Mouse (Mus musculus) olfactory bulb, adult 2 months (tissue): ENCODE measurements around the gene Wdhd1. TPM values are rescaled to one million over a fixed set of nuclear protein-coding genes. Genes with fewer than 3 reads are reported as not detected.

Experiments
- H3K27ac ChIP-seq: fragments of 200-500 bp; 2 replicates; pipeline ENCODE4 v1.5.1; 2012; ENCODE audit warnings: low read depth, low read length; ENCODE audit not compliant: insufficient read depth
- H3K4me1 ChIP-seq: fragments of 200-500 bp; 2 replicates; pipeline ENCODE4 v1.6.1; 2012; ENCODE audit warnings: low read length; ENCODE audit not compliant: control insufficient read depth, insufficient read depth
- H3K4me3 ChIP-seq: fragments of 200-500 bp; 2 replicates; pipeline ENCODE4 v1.5.1; 2012; ENCODE audit warnings: mild to moderate bottlenecking, low read depth, low read length, moderate library complexity; ENCODE audit not compliant: insufficient read depth
- CTCF ChIP-seq: fragments of 200-500 bp; IDR thresholded peaks from 2 replicates; pipeline ENCODE4 v1.5.1; 2012; ENCODE audit warnings: low read depth, mild to moderate bottlenecking, low read length, moderate library complexity; ENCODE audit not compliant: insufficient read depth
- POLR2A ChIP-seq: fragments of 200-500 bp; IDR thresholded peaks from 2 replicates; pipeline ENCODE4 v1.6.1; 2012; ENCODE audit warnings: mild to moderate bottlenecking, low read depth, low read length, moderate library complexity; ENCODE audit not compliant: insufficient read depth
- WGBS: fragments of 180-500 bp; shearing (Covaris S2); methylation state at CpG from one replicate; pipeline ENCODE4 v1.1.7; 2018; 5-methylcytosine and 5-hydroxymethylcytosine counted together
- polyA plus RNA-seq: library from polyadenylated mRNA; stranded (reverse); fragments of >200 nt; gene quantifications from 2 replicates; pipeline ENCODE4 v1.2.4, GENCODE M21; 2012; ENCODE audit warnings: low replicate concordance; ENCODE audit not compliant: missing spikeins, insufficient read depth, insufficient read length

Gene Wdhd1
- polyA plus RNA-seq, 1 experiment: not detected

DNA sequence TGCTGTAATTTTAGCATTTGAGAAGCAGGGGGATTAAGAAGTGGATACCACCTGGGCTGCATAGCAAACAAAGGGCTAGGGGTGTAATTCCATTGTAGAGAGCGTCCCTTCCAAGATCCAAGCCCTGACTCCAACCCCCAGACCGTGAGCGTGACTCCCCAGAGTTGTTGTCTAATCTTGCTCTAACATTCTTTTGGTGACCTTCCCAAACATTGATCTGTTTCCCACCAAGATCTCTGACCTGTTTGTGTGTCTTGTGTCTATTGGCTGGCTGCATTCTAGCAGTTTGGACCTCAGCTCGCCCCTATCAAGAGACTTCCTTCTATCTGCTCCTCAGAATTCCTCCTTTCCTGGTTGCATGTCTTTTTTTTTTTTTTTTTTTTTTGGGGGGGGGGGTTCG is 10.4 kb upstream of the Wdhd1 start:
- no peak overlapping the region for H3K4me3 ChIP-seq
- H3K27ac ChIP-seq: no peak overlapping the region
- 91% methylated on average over 4 of the region's 5 CpGs for WGBS
- TF ChIP-seq CTCF: no peak
- no peak for TF ChIP-seq POLR2A
- H3K4me1 ChIP-seq: no peaks in the 10 kb centered on the region

DNA sequence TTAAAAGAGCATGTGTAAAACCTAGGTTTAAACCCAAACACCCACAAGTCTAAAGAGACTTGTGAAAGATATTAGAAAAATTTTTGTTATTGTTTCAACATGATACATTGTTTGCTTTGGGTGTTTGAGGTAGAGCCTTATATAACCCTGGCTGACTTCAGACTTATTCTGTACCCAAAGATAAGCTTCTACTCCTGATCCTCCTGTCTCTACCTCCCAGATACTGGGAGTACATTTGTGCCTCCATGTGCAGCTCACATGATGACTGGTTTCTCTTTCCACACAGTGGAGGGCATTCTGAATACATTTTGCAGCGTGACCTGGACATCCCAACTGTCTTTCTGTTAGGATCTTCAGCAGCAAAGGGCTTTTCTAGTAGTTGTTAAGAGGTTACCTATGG is 9.6 kb upstream of the Wdhd1 start:
- 92% methylated on average over 1 of the region's 1 CpGs for WGBS
- Histone ChIP-seq H3K27ac (no peak overlapping the region), H3K4me3 (no peak overlapping the region), H3K4me1 (no peaks in the 10 kb centered on the region)
- TF ChIP-seq POLR2A (no peak), CTCF (no peak)

DNA sequence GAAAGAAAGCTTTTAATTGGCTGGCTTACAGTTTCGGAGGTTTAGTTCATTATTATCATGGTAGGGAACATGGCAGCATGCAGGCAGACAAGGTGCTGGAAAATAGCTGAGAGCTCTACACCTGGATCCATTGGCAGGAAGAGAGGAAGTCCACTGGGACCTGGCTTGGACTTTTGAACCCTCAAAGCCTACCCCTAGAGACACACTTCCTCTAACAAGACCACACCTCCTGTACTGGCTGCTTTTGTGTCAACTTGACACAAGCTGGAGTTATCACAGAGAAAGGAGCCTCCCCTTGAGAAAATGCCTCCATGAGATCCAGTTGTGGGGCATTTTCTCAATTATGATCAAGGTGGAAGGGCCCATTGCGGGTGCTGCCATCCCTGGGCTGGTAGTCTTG is 8.6 kb upstream of the Wdhd1 start:
- Histone ChIP-seq H3K4me1 (no peaks in the 10 kb centered on the region), H3K27ac (no peak overlapping the region), H3K4me3 (no peak overlapping the region)
- TF ChIP-seq POLR2A: no peak
- no peak for TF ChIP-seq CTCF
- WGBS: 97% methylated on average over 2 of the region's 2 CpGs

DNA sequence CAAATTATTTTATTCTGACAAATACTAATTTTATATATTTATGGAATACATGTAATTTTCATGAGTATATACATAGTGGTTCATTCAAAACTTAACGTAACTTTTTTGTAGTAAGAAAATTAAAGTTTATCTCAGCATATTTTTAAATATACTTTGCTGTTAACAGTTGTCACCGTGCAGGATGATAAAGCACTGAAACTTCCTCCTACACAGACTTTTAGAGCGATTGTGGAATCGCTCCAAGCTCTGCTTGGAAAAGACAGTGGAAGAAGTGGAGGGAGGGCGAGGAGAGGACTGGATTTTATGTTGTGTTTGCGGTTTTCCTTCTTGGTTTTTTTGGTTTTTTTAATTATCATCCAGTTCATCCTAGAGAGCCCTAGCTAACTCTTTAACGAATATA is 6.9 kb upstream of the Wdhd1 start:
- Histone ChIP-seq H3K4me3 (no peak overlapping the region), H3K27ac (no peak overlapping the region), H3K4me1 (no peaks in the 10 kb centered on the region)
- TF ChIP-seq CTCF (no peak), POLR2A (no peak)
- 48% methylated on average over 7 of the region's 7 CpGs for WGBS

DNA sequence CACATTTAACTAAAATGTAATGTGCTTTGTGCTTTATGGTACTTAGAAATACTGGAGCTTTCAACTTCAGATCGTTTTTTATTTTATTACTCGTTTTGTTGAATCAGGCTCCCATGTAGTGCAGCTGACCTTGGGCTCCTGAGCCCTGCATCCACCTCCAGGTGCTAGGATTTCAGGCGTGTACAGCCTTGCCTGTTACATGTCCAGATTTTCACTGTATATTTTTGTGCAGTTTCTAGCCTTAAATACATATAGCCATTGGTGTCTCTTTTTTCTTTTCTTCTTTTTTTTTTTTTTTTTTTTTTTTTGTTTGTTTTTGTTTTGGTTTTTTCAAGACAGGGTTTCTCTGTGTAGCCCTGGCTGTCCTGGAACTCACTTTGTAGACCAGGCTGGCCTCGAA is 4.9 kb upstream of the Wdhd1 start:
- no peak for TF ChIP-seq CTCF
- TF ChIP-seq POLR2A: no peak
- Histone ChIP-seq H3K4me3 (no peak overlapping the region), H3K27ac (no peak overlapping the region), H3K4me1 (no peaks in the 10 kb centered on the region)
- 93% methylated on average over 4 of the region's 4 CpGs for WGBS

DNA sequence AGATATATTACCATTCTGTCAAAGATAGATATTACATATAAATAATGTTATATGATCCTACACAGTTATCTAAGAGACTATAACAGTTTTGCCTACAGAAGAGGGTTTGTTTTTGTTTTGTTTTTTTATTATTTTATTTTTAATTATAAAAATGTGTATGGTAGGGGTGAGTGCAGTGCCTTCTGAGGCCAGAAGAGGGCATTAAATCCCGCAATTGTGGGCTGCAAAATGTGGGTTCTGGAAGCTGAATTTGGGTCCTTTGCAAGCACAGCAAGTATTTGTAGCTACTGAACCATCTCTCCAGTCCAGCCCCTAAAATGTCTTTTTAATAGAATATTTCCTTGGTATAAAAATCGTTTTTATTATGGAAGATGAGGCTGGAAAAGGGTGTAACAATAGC is 2.4 kb upstream of the Wdhd1 start:
- no peak overlapping the region for H3K27ac ChIP-seq
- H3K4me1 ChIP-seq: no peaks in the 10 kb centered on the region; the same call in 1 of the 2 replicates
- H3K4me3 ChIP-seq: no peak overlapping the region
- whole genome bisulfite sequencing: 81% methylated on average over 2 of the region's 2 CpGs
- TF ChIP-seq POLR2A (no peak), CTCF (no peak)

DNA sequence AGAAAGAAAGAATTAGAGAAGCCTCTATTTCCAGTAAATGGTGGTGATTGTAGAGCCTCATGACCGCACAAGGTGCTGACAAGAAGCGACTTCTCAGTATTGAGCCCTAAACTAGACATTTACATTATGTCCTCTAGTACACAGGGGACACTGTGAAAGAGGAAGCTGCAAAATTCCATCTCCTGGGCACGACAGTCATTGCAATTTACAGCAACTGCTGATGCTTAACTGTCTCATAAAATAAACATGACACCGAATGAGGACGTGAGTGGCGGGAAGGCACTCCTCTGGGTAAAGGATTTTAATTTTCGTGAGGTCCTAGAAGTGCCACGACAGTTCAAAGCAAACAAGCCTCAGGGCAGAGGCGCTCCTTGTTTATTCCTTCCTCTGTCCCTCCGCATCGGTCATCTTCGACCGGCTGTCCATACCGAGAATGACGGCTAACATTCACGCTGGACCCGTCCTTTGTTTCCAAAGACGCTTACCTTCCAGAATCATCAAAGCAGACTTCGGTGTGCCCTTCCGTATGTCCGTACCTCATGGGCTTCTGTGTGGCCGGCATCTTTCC is 537 bp downstream of the Wdhd1 start:
- Histone ChIP-seq H3K4me1 (no peaks in the 10 kb centered on the region; the same call in 1 of the 2 replicates), H3K27ac (no peak overlapping the region), H3K4me3 (peak overlapping the region; percentile 67)
- TF ChIP-seq POLR2A: no peak
- TF ChIP-seq CTCF: no peak
- 3% methylated on average over 22 of the region's 22 CpGs for WGBS

DNA sequence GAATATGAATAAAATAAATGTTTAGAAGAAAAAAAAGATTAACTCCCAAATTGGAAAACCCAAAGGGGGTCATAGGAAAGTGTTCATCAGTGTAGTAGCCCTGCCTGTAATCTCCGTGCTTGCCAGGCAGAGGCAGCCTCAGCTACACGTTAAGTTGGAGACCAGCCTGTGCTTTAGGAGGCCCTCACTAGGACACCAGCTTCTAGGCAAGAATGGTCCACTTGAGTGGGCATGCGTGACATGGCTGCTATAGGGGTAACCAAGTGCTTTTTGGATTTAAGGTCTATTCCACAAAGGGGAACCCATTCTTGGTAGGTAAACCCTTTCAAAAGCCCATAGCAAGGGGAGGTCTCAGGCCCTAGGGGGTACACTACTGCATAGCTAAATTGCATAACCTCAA is 1.2 kb downstream of the Wdhd1 start:
- 27% methylated on average over 3 of the region's 3 CpGs for WGBS

DNA sequence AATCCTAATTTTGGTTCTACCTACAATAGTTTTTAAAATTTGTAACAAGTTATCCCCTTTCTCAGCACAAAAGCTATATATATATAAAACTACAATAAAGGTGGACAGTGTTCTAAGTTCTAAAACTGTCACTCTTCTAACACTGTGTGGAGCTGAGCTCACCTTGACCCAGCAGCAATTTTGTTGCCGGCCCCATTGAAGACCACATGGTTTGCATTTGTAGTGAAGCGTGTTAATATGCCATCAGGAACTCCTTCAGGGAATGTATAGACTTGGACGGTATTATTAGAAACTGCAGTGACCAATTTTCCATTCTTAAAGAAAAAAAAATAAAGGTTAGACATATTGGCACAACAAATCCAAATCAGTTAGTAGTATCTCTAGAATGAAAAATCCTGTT is 2.9 kb downstream of the Wdhd1 start:
- H3K4me1 ChIP-seq: no peaks in the 10 kb centered on the region; the same call in 1 of the 2 replicates
- H3K27ac ChIP-seq: no peak overlapping the region
- H3K4me3 ChIP-seq: no peak overlapping the region
- TF ChIP-seq POLR2A (no peak), CTCF (no peak)
- WGBS: 71% methylated on average over 3 of the region's 3 CpGs

More for the DNA sequence above, 1.2 kb downstream of the Wdhd1 start:
- Histone ChIP-seq H3K4me3 (no peak overlapping the region), H3K27ac (no peak overlapping the region), H3K4me1 (no peaks in the 10 kb centered on the region; the same call in 1 of the 2 replicates)
- no peak for TF ChIP-seq POLR2A

DNA sequence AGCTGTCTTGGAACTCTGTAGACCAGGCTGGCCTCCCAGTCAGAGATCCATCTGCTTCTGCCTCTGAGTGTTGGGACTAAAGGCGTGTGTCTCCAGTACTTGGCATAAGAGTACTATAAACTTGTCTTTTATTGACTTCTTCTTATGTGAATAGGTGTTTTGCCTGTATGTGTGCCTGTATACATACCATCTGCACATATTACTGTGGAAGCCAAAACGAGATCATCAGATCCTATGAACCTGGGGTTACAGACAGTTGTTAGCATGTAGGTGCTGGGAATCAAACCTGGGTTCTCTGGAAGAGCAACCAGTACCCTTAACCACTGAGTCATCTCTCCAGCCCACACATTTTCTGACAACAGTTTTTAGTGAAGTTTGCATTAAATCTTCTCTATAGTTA is 7.0 kb downstream of the Wdhd1 start:
- TF ChIP-seq CTCF (no peak), POLR2A (no peak)
- no peak overlapping the region for H3K27ac ChIP-seq
- 98% methylated on average over 2 of the region's 2 CpGs for WGBS
- no peaks in the 10 kb centered on the region for H3K4me1 ChIP-seq
- no peak overlapping the region for H3K4me3 ChIP-seq
